Mouse (Mus musculus) limb, embryonic 10.5 days (tissue): ENCODE measurements around the gene Fam208b. TPM values are rescaled to one million over a fixed set of nuclear protein-coding genes. Genes with fewer than 3 reads are reported as not detected.

Experiments
- DNase-seq: peaks from one replicate; pipeline ENCODE4 v3.0.0-alpha.2; 2017; ENCODE audit warnings: low spot score
- H3K27ac ChIP-seq: fragments of 300-500 bp; sonication (generic); 2 replicates; pipeline ENCODE4 v1.5.1; 2016; ENCODE audit warnings: mild to moderate bottlenecking
- H3K27me3 ChIP-seq: fragments of 300-500 bp; sonication (generic); 2 replicates; pipeline ENCODE4 v1.6.1; 2016; ENCODE audit warnings: low read depth, mild to moderate bottlenecking; ENCODE audit not compliant: poor library complexity, severe bottlenecking
- H3K36me3 ChIP-seq: fragments of 300-500 bp; sonication (generic); 2 replicates; pipeline ENCODE4 v1.6.1; 2016; ENCODE audit warnings: mild to moderate bottlenecking, moderate library complexity
- H3K4me1 ChIP-seq: fragments of 300-500 bp; sonication (generic); 2 replicates; pipeline ENCODE4 v1.6.1; 2016
- H3K4me3 ChIP-seq: fragments of 300-500 bp; sonication (generic); 2 replicates; pipeline ENCODE4 v1.5.1; 2016; ENCODE audit warnings: mild to moderate bottlenecking, moderate library complexity
- H3K9me3 ChIP-seq: fragments of 300-500 bp; sonication (generic); replicated peaks from 2 replicates; pipeline ENCODE4 v1.6.1; 2016; ENCODE audit warnings: mild to moderate bottlenecking
- WGBS: fragments of 180-500 bp; shearing (Covaris S2); methylation state at CpG from one replicate; pipeline ENCODE4 v1.1.7; 2016; 5-methylcytosine and 5-hydroxymethylcytosine counted together
- polyA plus RNA-seq: library from polyadenylated mRNA; unstranded; fragments of >200 nt; fragmentation: Nextera tagmentation; extraction: Ambion mirVana; gene quantifications from 2 replicates; pipeline ENCODE4 v1.2.1, GENCODE M21; 2016

The Fam208b gene
- polyA plus RNA-seq, 1 experiment from 2014 or later, result 25.8 TPM

DNA sequence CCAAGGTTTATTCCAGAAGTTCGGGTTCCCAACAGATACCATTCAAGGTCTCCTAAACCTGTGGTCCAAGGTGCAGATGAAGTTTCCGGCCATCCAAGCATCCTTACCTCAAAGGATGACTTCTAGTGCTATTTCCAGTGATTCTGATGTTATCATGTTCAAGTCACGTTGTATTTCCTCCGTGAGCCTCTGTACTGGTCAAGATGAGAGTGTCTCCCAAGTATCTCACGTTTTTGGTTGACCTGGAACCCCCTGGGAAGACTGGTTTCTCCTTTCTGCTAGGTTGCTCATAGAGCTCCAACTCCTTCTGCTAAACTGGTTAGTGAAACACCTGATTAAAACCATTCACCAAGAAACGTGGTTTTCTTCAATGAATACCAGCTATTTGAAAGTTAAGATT is 22.2 kb upstream of the Fam208b start:
- no peaks in the 10 kb centered on the region for H3K36me3 ChIP-seq
- no peak for DNase-seq
- no peak overlapping the region for H3K27ac ChIP-seq
- 0 out of 2 replicates have a peak, but pooled peaks cover 5% of the 10 kb centered on the region for H3K4me1 ChIP-seq
- H3K27me3 ChIP-seq, result 0 out of 2 replicates have a peak, but pooled peaks cover 3% of the 10 kb centered on the region
- WGBS, result 44% methylated on average over 6 of the region's 6 CpGs
- H3K4me3 ChIP-seq, result no peak overlapping the region
- H3K9me3 ChIP-seq, result no peaks in the 10 kb centered on the region

DNA sequence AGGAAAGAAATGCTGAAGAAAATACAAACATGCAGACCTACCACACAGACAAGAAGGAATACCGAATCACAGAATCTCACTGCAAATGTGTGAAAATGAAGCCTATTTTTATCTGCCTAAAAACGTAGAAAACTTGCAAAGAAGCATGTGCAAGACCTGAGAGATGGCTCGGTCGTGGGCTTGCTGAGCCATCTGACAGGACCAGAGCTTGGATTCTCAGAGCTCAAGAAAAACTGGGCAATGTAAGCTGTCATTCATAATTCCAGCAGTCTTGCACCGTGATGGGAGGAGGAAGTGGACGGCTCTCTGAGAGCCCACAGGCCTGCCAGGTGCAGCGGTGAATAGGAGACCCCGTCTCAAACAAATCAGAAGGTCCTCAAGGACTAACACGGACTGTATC is 21.6 kb upstream of the Fam208b start:
- 0 out of 2 replicates have a peak, but pooled peaks cover 5% of the 10 kb centered on the region for H3K4me1 ChIP-seq
- H3K4me3 ChIP-seq, result no peak overlapping the region
- H3K36me3 ChIP-seq, result no peaks in the 10 kb centered on the region
- H3K27ac ChIP-seq, result no peak overlapping the region
- DNase-seq, result no peak
- no peaks in the 10 kb centered on the region for H3K9me3 ChIP-seq
- WGBS, result 88% methylated on average over 9 of the region's 9 CpGs
- 0 out of 2 replicates have a peak, but pooled peaks cover 3% of the 10 kb centered on the region for H3K27me3 ChIP-seq

DNA sequence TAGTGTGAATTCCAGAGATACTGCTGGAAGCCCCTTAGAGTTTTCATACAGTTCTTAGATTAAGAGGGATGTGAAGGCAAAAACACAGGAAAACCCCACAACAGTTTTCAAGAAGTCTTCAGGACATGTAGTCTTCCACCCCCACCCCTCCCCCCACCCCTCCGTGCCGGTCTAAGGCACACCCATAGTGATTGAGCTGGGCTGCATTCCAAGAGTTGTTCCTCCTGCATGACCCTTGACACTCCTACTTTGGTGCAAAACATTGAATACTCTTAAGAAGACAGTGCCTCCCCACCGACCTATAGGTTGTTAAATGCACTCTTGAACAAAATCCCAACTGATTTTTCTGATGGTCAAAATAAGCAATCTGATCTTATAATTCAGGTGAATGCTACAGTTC is 17.2 kb upstream of the Fam208b start:
- 40% methylated on average over 3 of the region's 3 CpGs for WGBS
- DNase-seq, result no peak
- H3K27ac ChIP-seq, result no peak overlapping the region

DNA sequence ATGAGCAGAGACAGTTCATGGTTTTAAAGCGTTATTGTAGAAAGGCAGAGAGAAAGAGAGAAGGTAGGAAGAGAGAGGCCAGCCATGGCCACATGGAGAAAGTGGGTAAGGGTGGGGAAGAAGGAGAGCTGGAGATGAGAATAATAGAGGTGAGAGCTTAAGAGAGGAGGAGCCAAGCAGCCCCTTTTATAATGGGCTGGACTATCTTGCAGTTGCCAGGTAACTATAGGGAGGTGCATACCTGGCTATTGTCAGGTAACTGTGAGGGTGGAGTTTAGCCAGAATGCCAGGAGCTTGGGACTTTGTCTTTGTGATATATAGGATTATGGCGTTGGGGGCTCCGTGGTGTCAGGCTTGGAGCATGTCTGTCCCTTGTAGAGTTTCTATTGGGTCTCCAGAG is 16.2 kb upstream of the Fam208b start:
- Histone ChIP-seq H3K4me1 (no peaks in the 10 kb centered on the region), H3K4me3 (no peak overlapping the region), H3K9me3 (no peaks in the 10 kb centered on the region), H3K27me3 (no peaks in the 10 kb centered on the region), H3K27ac (no peak overlapping the region), H3K36me3 (no peaks in the 10 kb centered on the region)
- DNase-seq, result no peak
- WGBS, result 64% methylated on average over 3 of the region's 3 CpGs

More for the DNA sequence above, 17.2 kb upstream of the Fam208b start:
- Histone ChIP-seq H3K27me3 (0 out of 2 replicates have a peak, but pooled peaks cover 1% of the 10 kb centered on the region), H3K4me3 (no peak overlapping the region), H3K9me3 (no peaks in the 10 kb centered on the region), H3K4me1 (no peaks in the 10 kb centered on the region), H3K36me3 (no peaks in the 10 kb centered on the region)

DNA sequence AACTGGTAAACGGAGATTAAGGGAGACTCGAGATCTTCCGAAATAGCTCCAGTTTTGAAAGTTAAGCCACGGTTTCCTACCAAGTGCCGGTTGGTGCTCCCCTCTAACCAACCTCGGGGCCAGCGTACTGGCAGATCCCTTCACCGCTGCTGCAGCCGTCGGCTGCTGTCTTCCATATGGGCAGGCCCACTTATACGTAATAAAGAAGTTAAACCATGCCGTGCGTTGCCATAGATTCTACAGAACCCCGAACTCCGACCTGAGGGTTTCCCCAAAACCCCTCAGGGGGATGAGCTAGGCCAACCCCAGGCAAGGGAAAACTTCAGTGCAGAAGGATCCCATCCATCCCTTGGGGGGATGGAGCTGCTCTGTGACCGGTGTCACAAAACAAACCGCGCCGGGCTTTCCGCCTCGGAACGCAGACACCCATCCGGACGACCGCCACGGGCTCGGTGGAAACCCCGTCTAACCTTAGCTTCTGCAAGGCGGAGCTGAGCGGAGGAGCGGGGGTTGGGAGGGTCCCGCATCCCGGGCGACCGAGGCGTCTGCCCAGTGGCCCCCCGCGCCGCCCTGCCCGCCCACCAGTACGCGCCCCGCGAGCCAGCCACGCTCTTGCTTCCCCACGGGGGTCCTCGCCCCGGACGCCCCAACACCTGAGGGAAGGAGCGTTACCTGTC is 652 bp downstream of the Fam208b start:
- no peak for DNase-seq
- no peaks in the 10 kb centered on the region for H3K27me3 ChIP-seq
- peaks cover 3% of the 10 kb centered on the region for H3K36me3 ChIP-seq
- peak overlapping the region; percentile 91 for H3K4me3 ChIP-seq
- peaks cover 3% of the 10 kb centered on the region; the same call in 1 of the 2 replicates for H3K4me1 ChIP-seq
- H3K9me3 ChIP-seq, result no peaks in the 10 kb centered on the region
- H3K27ac ChIP-seq, result peak overlapping the region; percentile 95
- under 1% methylated on average over 43 of the region's 50 CpGs for WGBS

DNA sequence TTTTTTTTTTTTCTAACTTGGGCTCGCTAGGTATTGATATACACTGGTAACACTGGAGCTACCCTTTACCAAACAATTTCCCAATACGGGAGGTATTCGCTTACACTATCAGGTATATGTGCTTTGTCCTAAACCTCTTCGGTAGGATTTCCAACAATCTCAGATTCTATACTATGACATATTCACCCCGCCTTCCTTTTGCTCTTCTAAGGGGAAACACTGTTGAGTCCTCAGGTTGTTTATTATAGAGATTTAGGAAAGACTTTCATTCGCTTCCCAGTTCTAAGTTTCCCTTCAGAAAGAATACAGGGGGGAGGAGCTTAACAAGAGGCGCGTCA is 1.2 kb downstream of the Fam208b start:
- DNase-seq, result no peak
- H3K27ac ChIP-seq, result peak overlapping the region; percentile 95
- H3K9me3 ChIP-seq, result no peaks in the 10 kb centered on the region
- WGBS, result 26% methylated on average over 8 of the region's 8 CpGs
- peaks cover 3% of the 10 kb centered on the region; the same call in 1 of the 2 replicates for H3K4me1 ChIP-seq
- H3K36me3 ChIP-seq, result peaks cover 3% of the 10 kb centered on the region
- peak overlapping the region; percentile 91 for H3K4me3 ChIP-seq
- no peaks in the 10 kb centered on the region for H3K27me3 ChIP-seq

DNA sequence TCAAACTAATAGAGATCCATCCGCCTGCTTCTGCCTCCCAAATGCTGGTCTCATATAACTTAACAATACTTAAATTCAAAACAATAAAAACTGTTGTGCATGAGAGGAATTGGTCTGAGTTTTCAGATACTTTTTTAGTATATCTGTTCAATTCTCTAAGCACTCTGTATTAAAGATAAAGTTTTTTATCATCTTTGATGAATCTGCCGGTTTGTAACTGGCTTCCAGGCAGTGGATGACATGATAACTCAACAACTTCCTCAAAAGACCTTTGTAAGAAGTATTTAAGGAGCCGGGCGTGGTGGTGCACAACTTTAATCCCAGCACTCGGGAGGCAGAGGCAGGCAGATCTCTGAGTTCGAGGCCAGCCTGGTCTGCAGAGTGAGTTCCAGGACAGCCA is 14.7 kb downstream of the Fam208b start:
- Histone ChIP-seq H3K27me3 (no peaks in the 10 kb centered on the region), H3K27ac (no peak overlapping the region), H3K4me3 (no peak overlapping the region), H3K36me3 (peaks cover 88% of the 10 kb centered on the region), H3K9me3 (no peaks in the 10 kb centered on the region), H3K4me1 (no peaks in the 10 kb centered on the region)
- no peak for DNase-seq
- 95% methylated on average over 6 of the region's 6 CpGs for WGBS

DNA sequence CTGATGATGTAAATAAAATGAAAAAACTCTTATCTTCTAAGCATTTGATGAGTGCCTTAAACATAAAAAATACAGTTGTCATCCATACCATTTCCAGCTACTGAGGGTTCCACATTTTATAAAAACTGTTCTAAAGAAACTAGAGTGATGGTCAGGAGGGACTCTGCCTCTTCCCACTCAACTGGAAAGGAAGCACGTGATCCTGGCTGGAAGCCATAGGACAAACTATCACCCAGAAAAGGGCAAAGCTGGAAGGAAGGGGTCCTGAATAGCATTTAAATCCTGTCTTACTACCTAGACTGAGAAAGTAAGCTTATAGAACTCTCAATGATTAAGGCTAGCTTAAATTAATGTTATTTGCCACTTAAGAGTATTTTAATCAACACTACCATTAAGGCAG is 16.6 kb downstream of the Fam208b start:
- no peak for DNase-seq
- WGBS, result 96% methylated on average over 1 of the region's 1 CpGs
- Histone ChIP-seq H3K27ac (no peak overlapping the region), H3K9me3 (no peaks in the 10 kb centered on the region), H3K27me3 (no peaks in the 10 kb centered on the region), H3K36me3 (peaks cover 99% of the 10 kb centered on the region), H3K4me1 (no peaks in the 10 kb centered on the region), H3K4me3 (no peak overlapping the region)

DNA sequence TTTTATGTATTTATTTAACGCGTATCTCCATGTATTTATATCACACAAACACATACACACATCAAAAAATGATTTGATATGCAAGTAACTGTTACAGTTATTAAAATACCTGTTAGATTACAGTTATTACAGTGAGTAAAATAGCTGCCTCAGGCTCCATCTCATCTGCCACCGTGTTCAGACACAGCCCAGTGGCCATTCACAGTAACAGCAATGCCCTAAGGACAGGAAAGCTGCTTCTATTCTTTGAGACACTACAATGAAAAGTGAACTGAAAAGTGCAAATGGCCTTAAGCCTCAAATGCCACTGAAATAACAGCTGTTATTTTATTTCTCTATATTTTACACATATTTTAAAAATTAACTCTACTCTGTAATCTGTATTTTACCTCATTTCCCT is 20.1 kb downstream of the Fam208b start:
- peaks cover 98% of the 10 kb centered on the region for H3K36me3 ChIP-seq
- no peaks in the 10 kb centered on the region for H3K27me3 ChIP-seq
- no peak for DNase-seq
- no peak overlapping the region for H3K4me3 ChIP-seq
- H3K4me1 ChIP-seq, result no peaks in the 10 kb centered on the region
- 90% methylated on average over 3 of the region's 3 CpGs for WGBS
- H3K9me3 ChIP-seq, result no peaks in the 10 kb centered on the region
- no peak overlapping the region for H3K27ac ChIP-seq

DNA sequence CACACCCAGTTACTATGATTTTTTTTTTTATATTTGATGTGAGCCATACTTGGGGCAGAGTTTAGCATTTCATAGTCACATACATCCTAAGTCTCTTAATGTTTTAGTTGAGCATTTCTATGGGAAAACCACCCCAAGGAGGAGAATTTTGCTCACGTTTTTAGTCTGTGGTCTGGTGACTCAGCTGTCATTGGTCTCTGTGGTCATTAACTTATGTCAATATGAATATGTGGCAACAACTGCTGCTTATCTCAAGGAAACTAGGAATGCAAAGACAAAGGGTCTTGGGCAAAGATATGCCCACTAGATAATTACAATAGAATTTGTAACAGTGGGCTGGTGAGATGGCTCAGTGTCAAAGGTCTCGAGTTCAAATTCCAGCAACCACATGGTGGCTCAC is 47.0 kb downstream of the Fam208b start:
- H3K4me1 ChIP-seq, result no peaks in the 10 kb centered on the region
- no peak overlapping the region for H3K4me3 ChIP-seq
- H3K27ac ChIP-seq, result no peak overlapping the region
- 85% methylated on average over 2 of the region's 2 CpGs for WGBS
- peaks cover 94% of the 10 kb centered on the region for H3K36me3 ChIP-seq
- no peaks in the 10 kb centered on the region for H3K9me3 ChIP-seq
- no peak for DNase-seq
- no peaks in the 10 kb centered on the region for H3K27me3 ChIP-seq

DNA sequence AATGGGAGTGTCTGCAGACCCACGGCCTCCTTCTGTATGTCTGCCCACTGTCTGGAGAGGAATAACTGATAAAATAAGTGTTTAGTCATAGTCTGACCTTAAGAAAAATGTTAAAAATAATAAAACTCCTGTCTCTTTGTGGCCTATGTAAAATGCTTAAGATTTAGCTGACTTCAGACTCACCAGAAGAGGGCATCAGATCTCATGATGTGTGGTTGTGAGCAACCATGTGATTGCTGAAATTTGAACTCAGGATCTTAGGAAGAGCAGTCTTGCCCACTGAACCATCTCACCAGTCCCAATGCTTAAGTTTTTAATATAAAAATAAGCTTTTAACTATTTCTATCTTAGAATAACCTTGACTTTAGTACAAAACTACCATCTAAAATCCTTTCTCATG is 47.8 kb downstream of the Fam208b start:
- no peak overlapping the region for H3K27ac ChIP-seq
- no peaks in the 10 kb centered on the region for H3K9me3 ChIP-seq
- no peak overlapping the region for H3K4me3 ChIP-seq
- WGBS, result 100% methylated on average over 1 of the region's 1 CpGs
- H3K27me3 ChIP-seq, result no peaks in the 10 kb centered on the region
- peaks cover 93% of the 10 kb centered on the region for H3K36me3 ChIP-seq
- no peaks in the 10 kb centered on the region for H3K4me1 ChIP-seq
- no peak for DNase-seq

DNA sequence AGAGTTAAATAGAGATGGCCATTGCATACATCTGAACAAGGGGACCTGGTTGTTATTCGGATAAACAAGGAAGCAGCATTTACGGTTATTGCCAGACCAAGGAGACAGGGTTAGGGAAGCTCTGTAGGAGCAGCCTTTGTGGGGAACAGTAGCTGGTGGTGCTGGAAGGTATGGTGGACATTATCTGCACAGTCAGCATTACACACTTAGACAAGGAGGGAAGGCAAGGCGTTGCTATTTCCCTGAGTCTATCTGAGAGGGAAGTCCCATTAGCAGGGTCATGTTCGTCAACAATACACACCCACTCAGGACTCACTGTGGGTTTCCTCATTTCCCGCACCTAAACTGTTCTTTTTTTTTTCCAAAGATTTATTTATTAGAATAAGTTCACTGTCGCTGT is 63.1 kb downstream of the Fam208b start:
- no peaks in the 10 kb centered on the region for H3K4me1 ChIP-seq
- H3K27ac ChIP-seq, result no peak overlapping the region
- no peak for DNase-seq
- no peaks in the 10 kb centered on the region for H3K27me3 ChIP-seq
- no peak overlapping the region for H3K4me3 ChIP-seq
- H3K9me3 ChIP-seq, result no peaks in the 10 kb centered on the region
- WGBS, result 90% methylated on average over 6 of the region's 6 CpGs
- H3K36me3 ChIP-seq, result peaks cover 63% of the 10 kb centered on the region

DNA sequence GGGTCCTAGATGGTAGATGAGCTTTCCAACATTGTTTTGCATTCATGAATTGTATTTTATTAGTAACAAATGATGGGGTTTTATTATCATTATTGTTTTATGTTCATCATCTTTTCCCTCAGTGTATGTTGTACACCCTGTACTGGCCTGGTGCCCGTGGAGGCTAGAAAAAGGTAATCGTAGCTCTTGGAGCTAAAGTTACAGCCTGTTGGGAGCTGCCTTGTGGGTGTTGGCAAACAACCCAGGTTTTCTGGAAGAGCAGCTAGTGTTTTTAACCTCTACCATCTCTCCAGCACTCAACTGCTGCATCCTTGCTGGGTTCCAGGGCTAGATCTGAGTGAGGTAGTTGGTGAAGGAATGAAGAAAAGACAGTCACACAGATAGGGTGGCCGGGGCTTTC is 63.5 kb downstream of the Fam208b start:
- WGBS, result 94% methylated on average over 3 of the region's 3 CpGs
- H3K9me3 ChIP-seq, result no peaks in the 10 kb centered on the region
- no peak overlapping the region for H3K4me3 ChIP-seq
- H3K27ac ChIP-seq, result no peak overlapping the region
- DNase-seq, result no peak
- H3K27me3 ChIP-seq, result no peaks in the 10 kb centered on the region
- no peaks in the 10 kb centered on the region for H3K4me1 ChIP-seq
- peaks cover 58% of the 10 kb centered on the region for H3K36me3 ChIP-seq

DNA sequence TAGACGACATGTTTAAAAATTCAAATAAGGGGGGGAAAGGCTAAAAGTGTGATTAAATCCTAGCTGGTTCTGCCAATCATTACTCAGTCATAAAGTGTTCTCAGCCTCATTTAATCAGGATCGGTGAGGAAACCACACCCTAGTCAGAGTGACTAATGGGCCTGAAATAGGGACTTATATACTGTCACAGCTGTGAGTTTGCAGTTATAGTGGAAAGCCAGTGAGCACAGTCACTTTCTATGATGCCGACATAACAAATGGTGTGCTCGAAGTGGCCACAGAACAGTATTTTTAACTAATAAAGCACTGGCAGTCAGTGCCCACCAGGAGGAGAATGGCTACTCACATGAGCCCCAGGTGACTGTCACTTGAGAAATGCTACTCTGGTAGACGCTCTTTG is 66.0 kb downstream of the Fam208b start:
- Histone ChIP-seq H3K27ac (no peak overlapping the region), H3K4me3 (no peak overlapping the region), H3K4me1 (peaks cover 8% of the 10 kb centered on the region), H3K27me3 (no peaks in the 10 kb centered on the region), H3K9me3 (no peaks in the 10 kb centered on the region), H3K36me3 (peaks cover 36% of the 10 kb centered on the region)
- 87% methylated on average over 5 of the region's 5 CpGs for WGBS
- no peak for DNase-seq
